ENCODE assay signal across 22 mouse cellular contexts in the genomic region with DNA sequence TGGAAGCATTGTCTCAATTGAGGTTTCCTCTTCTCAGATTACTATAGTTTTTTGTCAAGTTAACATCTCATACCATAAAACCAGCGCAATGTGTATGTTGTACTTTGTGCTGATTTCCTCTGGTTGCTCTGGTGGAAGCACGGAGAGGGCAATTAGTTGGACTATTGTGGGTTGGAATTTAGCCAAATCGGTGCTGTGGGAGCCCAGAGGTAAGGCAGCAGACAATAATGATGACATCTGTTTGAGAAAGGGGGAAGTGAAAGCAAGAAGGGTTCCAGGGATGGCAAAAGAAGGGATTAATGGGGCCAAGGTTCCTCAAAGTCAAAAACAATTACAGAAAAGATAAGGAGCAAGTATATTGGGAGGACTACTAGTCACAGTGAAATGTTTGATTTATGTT. TPM values are rescaled to one million over a fixed set of nuclear protein-coding genes. Genes with fewer than 3 reads are reported as not detected.
DNase-seq lines count a peak whose midpoint lies in the region; ATAC-seq lines count a peak whose summit lies in the region.
"Had no signal": no experiment of that assay in that cellular context is flagged by ENCODE, and none has a peak within 500 bp of the region (broad histone marks: within the 10 kb centered on the region; RNA-seq: fewer than 3 reads in every experiment).

No protein-coding gene starts in this region.

- DNase-seq in lung, postnatal 25 days (ENCODE audit: low spot score) = peak; percentile 14
- DNase-seq in lung, postnatal 10 days = no peak
- DNase-seq in MN1 (ENCODE audit: low spot score) = peak; percentile 6
- no peak for DNase-seq in thymus, postnatal 14 days
- no peak for DNase-seq in kidney, adult 11 months
- DNase-seq in hindbrain, embryonic 10.5 days (ENCODE audit: low spot score) = no peak
- DNase-seq: adrenal gland, postnatal 10 days; B cell, adult 2 months; cerebellum, adult 11 months; cerebellum, adult 8-10 months; cerebellum, postnatal 14 days; gastrocnemius, postnatal 36 days; heart, adult 2 months; heart, postnatal 14 days; kidney, adult 18-20 months had no signal

- no peaks in the 10 kb centered on the region for H3K4me1 ChIP-seq in hindbrain, embryonic 10.5 days (replicated peaks)
- H3K4me1 ChIP-seq: embryonic facial prominence, embryonic 13.5 days; forebrain, embryonic 13.5 days; heart, embryonic 15.5 days; hindbrain, embryonic 15.5 days had no signal

- no peaks in the 10 kb centered on the region for H3K9me3 ChIP-seq in hindbrain, embryonic 10.5 days
- H3K9me3 ChIP-seq: embryonic facial prominence, embryonic 13.5 days; forebrain, embryonic 13.5 days; G1E; heart, embryonic 15.5 days; hindbrain, embryonic 15.5 days had no signal

- H3K36me3 ChIP-seq in hindbrain, embryonic 10.5 days = peaks cover 22% of the 10 kb centered on the region
- H3K36me3 ChIP-seq: G1E; heart, embryonic 15.5 days had no signal

- WGBS in hindbrain, embryonic 10.5 days = 87% methylated on average over 3 of the region's 3 CpGs

- H3K27ac ChIP-seq in hindbrain, embryonic 10.5 days = no peak overlapping the region
- H3K27ac ChIP-seq: embryonic facial prominence, embryonic 13.5 days; forebrain, embryonic 13.5 days; heart, adult 2 months; heart, embryonic 15.5 days; hindbrain, embryonic 15.5 days had no signal

- no peaks in the 10 kb centered on the region for H3K27me3 ChIP-seq in hindbrain, embryonic 10.5 days (ENCODE audit: insufficient read depth, poor library complexity, severe bottlenecking)
- H3K27me3 ChIP-seq: embryonic facial prominence, embryonic 13.5 days; forebrain, embryonic 13.5 days; heart, embryonic 15.5 days; hindbrain, embryonic 15.5 days had no signal

- ATAC-seq in hematopoietic stem cell, adult 5-6 weeks (replicated peaks in 1 of 2; ENCODE audit: insufficient read depth in 1 of 2, low FRiP score in 2 of 2, low TSS enrichment in 1 of 2, low read depth in 1 of 2, poor library complexity in 2 of 2, severe bottlenecking in 2 of 2) = peak; percentile 51 to 59; a peak in 3 of 4 replicates
- ATAC-seq: CD4-positive, CD25-positive, alpha-beta regulatory T cell, adult 4 months; forebrain, embryonic 13.5 days had no signal

- H3K4me3 ChIP-seq in hindbrain, embryonic 10.5 days = no peak overlapping the region
- H3K4me3 ChIP-seq: embryonic facial prominence, embryonic 13.5 days; forebrain, embryonic 13.5 days; heart, adult 2 months; heart, embryonic 15.5 days; hindbrain, embryonic 15.5 days had no signal

RNA-seq across cellular contexts. Expression of a gene that starts 15.8 kb away (rescaled TPM):
- 46.5 and 49.5 TPM in 2 replicates for total RNA-seq in hematopoietic stem cell, adult 5-6 weeks (2017)
- polyA plus RNA-seq in hindbrain, embryonic 10.5 days (2016; fragmentation: Nextera tagmentation; extraction: Ambion mirVana) = 16.2 and 16.5 TPM in 2 replicates
- total RNA-seq: G1E had no signal
- polyA plus RNA-seq: G1E had no signal

RNA-seq across cellular contexts. Expression of a gene that starts 35.2 kb away (rescaled TPM):
- 1.2 and 2.8 TPM in 2 replicates for total RNA-seq in hematopoietic stem cell, adult 5-6 weeks (2017)
- 14.0 and 16.2 TPM in 2 replicates for polyA plus RNA-seq in hindbrain, embryonic 10.5 days (2016; fragmentation: Nextera tagmentation; extraction: Ambion mirVana)
- total RNA-seq: G1E had no signal
- polyA plus RNA-seq: CD4-positive, CD25-positive, alpha-beta regulatory T cell, adult 4 months; G1E had no signal

Comparison
In these comparisons a context has a peak if more than half of its experiments do, and no peak if none do; other contexts are left out.
1. DNase-seq: peak in lung, postnatal 25 days (single experiment) and MN1 (single experiment); none in lung, postnatal 10 days (single experiment), thymus, postnatal 14 days (single experiment), kidney, adult 11 months (single experiment) and hindbrain, embryonic 10.5 days (single experiment).